Mouse (Mus musculus): Measurements from ENCODE around the gene Gm43517.

Gm43517 gene

GRCm38 (mm10) chr12:49401796-49402130 lies 16.8 kb downstream of the Gm43517 start:
- no peak for DNase-seq (ENCODE audit: low spot score in 2 of 2)

- no peak for DNase-seq (ENCODE audit: low spot score in 2 of 2)
Measured at GRCm38 (mm10) chr12:49409833-49410232, 24.9 kb downstream of the Gm43517 start.

GRCm38 (mm10) chr12:49417963-49418362 lies 33.0 kb downstream of the Gm43517 start:
- no peak for DNase-seq (ENCODE audit: low spot score in 2 of 2)

Data from spleen, postnatal 4 days (tissue).